Mouse (Mus musculus) urinary bladder, postnatal 4 days (tissue): ENCODE data around the gene Xrn1.
"Not testable (repeated sequence)": the region's sequence is repeated elsewhere in the genome, so short reads cannot be mapped to it uniquely, and the experiment has no call there.

Experiments used
- DNase-seq, 2 experiments: peaks; one replicate each; pipeline ENCODE4 v3.0.0; 2021 to 2022; ENCODE audit warnings: low spot score in 2 of 2

The Xrn1 gene

GRCm38 (mm10) chr9:96051501-96051900 is 96.9 kb downstream of the Xrn1 start:
- DNase-seq: no peak

- no peak for DNase-seq
These were observed 100.3 kb downstream of the Xrn1 start for GRCm38 (mm10) chr9:96054878-96055277.

GRCm38 (mm10) chr9:96056417-96057223 is 102.1 kb downstream of the Xrn1 start:
- DNase-seq: no peak

- no peak for DNase-seq
These were observed 108.7 kb downstream of the Xrn1 start for GRCm38 (mm10) chr9:96063083-96063802.

- DNase-seq: no peak
These were observed 109.4 kb downstream of the Xrn1 start for GRCm38 (mm10) chr9:96063803-96064475.

GRCm38 (mm10) chr9:96067507-96067906 is 112.9 kb downstream of the Xrn1 start:
- no peak for DNase-seq

GRCm38 (mm10) chr9:96078752-96079315 is 124.3 kb downstream of the Xrn1 start:
- no peak for DNase-seq

GRCm38 (mm10) chr9:96085293-96085692 is 130.7 kb downstream of the Xrn1 start:
- no peak for DNase-seq

GRCm38 (mm10) chr9:96087671-96088070 is 133.1 kb downstream of the Xrn1 start:
- no peak for DNase-seq

GRCm38 (mm10) chr9:96088456-96088855 is 133.9 kb downstream of the Xrn1 start:
- DNase-seq: not testable (repeated sequence)

- DNase-seq: not testable (repeated sequence)
These were observed 138.1 kb downstream of the Xrn1 start for GRCm38 (mm10) chr9:96092637-96093036.

- no peak for DNase-seq
These were observed 138.7 kb downstream of the Xrn1 start for GRCm38 (mm10) chr9:96093221-96093620.

GRCm38 (mm10) chr9:96094341-96094740 is 139.8 kb downstream of the Xrn1 start:
- no peak for DNase-seq

- DNase-seq: no peak
These were observed 140.6 kb downstream of the Xrn1 start for GRCm38 (mm10) chr9:96095192-96095591.

GRCm38 (mm10) chr9:96102846-96103245 is 148.3 kb downstream of the Xrn1 start:
- no peak for DNase-seq
